Mouse (Mus musculus): ENCODE measurements at regions not wholly inside any gene's neighbourhood (a gene's known extent, or its start where the extent isn't known, plus 50 kb on each side); places are given as distances from the start of the nearest gene placed in this dataset.
"Not testable (repeated sequence)": the region's sequence is repeated elsewhere in the genome, so short reads cannot be mapped to it uniquely, and the experiment has no call there.

GRCm38 (mm10) chrX:76077781-76078180 is 186.3 kb upstream of the Cldn34b3 start:
- no peak for DNase-seq

DNA sequence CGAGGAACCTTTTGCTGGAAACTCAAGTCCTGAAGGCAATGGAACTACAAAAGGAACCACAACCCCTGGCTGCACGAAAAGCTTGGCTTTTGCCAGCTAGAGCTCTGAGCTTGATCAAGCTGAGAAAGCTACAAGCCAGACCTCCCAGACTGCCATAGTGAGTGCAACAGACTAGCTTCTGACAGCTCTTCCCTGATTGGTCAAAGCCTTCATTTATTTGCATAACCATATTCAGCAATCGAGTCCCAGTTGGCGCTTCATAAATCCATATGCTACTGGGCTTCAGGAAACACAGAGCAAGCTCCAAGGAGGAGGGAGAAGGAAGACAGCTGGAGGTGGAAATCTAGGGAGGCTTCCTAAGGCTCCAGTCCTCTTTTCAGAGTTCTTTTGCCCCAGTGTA is 181.4 kb upstream of the Cldn34b3 start:
- no peak for DNase-seq

- no peak for DNase-seq
Measured at GRCm38 (mm10) chrX:76110763-76111474, 153.2 kb upstream of the Cldn34b3 start.

DNA sequence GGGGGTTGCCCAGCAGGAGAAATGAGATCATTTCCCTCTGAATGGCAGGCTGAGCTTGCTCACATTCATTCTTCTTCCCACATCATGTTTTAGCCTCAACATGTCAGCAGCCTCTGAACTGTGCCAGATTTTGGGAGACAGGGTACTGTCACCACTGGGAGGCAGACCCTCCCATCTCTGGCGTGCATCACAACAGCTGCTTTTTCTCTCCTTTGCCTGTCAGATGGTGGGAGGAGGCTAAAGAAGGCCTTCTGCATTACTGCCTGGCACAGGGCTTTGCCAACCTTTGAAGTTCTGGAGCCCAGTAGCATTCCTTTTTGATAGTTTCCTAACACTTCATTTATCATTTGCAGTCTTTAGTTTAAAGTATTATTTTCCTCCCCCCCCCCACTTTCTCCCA is 148.0 kb upstream of the Cldn34b3 start:
- no peak for DNase-seq

GRCm38 (mm10) chrX:76116562-76116961 is 147.5 kb upstream of the Cldn34b3 start:
- DNase-seq: no peak

DNA sequence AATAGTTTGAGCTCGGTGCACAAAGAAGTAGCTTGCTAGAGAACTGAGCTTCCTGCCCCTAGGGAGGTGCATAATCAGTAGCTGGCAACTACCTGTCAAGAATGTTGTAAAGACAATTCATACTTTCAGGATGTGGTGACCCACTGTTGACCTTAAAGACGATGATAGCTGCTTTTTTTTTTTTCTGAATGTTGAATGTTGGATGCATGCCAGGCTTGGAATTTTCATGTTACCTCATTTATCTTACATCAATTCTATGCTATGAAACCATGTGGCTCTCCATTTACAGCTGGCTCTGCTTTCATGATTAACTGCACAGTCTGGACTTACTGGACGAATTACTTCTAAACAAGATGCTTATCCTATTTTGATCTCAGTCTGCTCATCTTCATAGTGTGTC is 143.2 kb upstream of the Cldn34b3 start:
- no peak for DNase-seq

- no peak for DNase-seq
Measured at GRCm38 (mm10) chrX:76123355-76123754, 140.7 kb upstream of the Cldn34b3 start.

DNA sequence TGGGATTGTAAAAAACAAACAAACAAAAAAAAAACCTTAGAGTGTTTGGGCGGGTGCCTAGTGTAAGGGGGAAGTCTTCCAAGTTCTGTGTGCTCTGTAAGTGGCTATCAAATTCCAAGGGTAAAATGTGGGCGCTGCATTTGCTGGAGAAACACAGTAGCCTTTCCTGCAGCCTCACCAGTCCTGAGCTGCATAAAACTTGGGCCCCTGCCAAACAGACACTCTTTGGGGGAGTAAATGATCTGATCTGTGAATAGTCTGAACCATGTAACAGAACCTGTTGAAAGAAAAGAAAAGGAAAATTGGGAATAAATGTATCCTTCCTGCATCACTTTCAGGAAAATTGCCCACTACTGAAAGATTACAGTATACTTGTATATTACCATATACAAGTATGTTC is 126.4 kb upstream of the Cldn34b3 start:
- no peak for DNase-seq

DNA sequence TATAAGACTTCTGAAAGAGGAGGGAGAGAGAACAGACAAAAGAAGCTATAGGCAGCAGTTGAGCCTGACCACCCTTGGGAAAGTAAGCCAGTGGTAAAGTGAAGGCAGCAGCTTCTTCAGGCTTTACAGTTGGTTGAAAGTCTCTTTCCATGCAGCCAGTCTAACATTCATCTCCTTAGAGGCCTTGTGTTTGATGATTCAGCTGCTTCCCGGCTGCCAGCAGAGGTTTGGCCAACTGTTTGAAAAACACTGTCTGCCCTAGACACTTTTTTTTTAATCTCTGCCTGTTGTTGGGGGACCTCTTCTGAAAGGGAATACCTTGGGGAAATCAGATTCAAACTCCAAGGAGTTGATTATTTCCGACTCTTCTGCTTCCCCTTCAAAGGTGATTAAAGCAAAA is 123.1 kb upstream of the Cldn34b3 start:
- no peak for DNase-seq

GRCm38 (mm10) chrX:76174806-76175205 is 89.3 kb upstream of the Cldn34b3 start:
- DNase-seq: not testable (repeated sequence)

DNA sequence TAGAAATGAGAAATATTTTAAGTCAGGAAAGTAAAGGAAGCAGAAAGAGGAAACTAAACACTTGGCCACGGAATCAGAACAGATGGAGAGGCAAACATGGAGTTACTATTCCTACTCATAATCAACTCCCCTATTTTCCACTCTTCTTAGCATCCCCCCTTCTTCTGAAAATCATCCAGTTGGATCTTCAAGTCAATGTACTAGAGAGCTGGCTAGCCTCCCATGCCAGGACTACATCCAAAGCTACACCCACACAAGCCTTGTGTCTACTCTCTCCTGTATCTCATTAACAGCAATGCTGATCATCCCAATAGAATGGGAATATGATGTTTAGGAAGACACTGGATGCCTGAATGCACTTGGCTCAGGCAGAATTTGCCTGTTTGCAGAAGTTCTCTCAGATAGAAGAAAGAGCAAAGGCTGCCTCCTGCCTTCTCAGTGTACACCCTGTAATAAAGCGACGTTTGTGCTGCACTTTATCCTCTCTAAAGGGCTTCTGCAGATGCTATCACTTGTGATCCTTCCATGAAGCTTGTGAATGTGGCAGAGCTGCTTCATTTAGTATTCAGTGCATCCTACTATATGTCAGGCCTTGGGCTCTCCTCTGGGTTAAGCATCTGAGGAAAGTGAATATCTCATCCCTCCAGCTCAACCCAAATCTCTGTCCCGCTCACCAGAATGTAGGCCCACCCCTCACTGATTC is 82.5 kb upstream of the Cldn34b3 start:
- peak; percentile 12 for DNase-seq

DNA sequence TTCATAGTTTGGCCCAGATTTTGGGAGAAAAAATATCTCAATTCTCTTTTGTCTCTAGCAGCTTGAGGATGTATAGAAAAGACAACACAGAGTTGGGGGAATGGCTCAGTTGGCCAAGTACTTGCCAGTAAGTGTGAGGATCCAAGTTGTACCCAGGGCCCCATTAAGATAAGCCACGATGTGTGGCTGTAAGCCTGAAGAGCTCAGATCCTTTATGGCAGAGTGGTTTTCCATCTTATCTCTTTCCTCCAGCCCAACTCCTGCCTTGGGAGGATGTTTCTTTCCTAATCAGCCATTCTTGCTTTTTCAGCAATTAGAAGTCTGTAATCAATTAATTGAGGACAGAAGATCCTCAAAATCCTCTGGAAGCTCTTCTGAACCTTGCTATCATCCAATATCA is 63.5 kb upstream of the Cldn34b3 start:
- DNase-seq: no peak

DNA sequence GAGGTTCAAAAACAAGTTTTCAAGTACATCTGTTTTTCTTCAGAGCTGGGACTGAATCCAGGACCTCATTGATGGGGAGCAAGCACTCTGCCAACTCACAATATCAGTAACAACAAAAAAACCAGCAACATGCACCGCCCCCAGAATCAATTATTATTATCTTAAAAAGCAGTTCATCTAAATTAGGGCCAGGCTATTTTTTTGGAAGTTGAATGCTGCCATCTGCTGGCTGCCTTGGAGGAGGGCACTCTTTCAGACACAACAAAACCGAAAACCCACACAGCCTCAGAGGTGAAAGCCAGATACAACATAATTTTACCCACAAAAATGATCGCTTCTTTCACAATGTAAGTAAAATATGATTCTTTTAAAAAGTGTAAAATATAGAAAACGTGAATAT is 62.7 kb upstream of the Cldn34b3 start:
- DNase-seq: peak; percentile 16
